Mouse (Mus musculus): ENCODE data around the gene Cilp.
"Not testable (repeated sequence)": the region's sequence is repeated elsewhere in the genome, so short reads cannot be mapped to it uniquely, and the experiment has no call there.

Cilp gene

GRCm38 (mm10) chr9:65247502-65248376 is 17.2 kb upstream of the Cilp start:
- peak in 1 of 2 experiments; percentile 46 for DNase-seq (ENCODE audit: low spot score in 2 of 2)

- DNase-seq (ENCODE audit: low spot score in 2 of 2) = no peak
Measured at GRCm38 (mm10) chr9:65248377-65248690, 16.6 kb upstream of the Cilp start.

- no peak for DNase-seq (ENCODE audit: low spot score in 2 of 2)
Measured at GRCm38 (mm10) chr9:65252026-65252425, 13.0 kb upstream of the Cilp start.

GRCm38 (mm10) chr9:65255906-65256600 is 8.9 kb upstream of the Cilp start:
- DNase-seq (ENCODE audit: low spot score in 2 of 2) = no peak

GRCm38 (mm10) chr9:65257218-65257910 is 7.6 kb upstream of the Cilp start:
- no peak for DNase-seq (ENCODE audit: low spot score in 2 of 2)

GRCm38 (mm10) chr9:65259366-65259765 is 5.6 kb upstream of the Cilp start:
- DNase-seq (ENCODE audit: low spot score in 2 of 2) = no peak

GRCm38 (mm10) chr9:65261591-65262230 is 3.3 kb upstream of the Cilp start:
- DNase-seq (ENCODE audit: low spot score in 2 of 2) = peak in 1 of 2 experiments; percentile 51

- DNase-seq (ENCODE audit: low spot score in 2 of 2) = no peak
Measured at GRCm38 (mm10) chr9:65262641-65263120, 2.3 kb upstream of the Cilp start.

- DNase-seq (ENCODE audit: low spot score in 2 of 2) = no peak
Measured at GRCm38 (mm10) chr9:65267742-65268515, 2.9 kb downstream of the Cilp start.

- DNase-seq (ENCODE audit: low spot score in 2 of 2) = no peak
Measured at GRCm38 (mm10) chr9:65273048-65273809, 8.2 kb downstream of the Cilp start.

- DNase-seq (ENCODE audit: low spot score in 2 of 2) = no peak
Measured at GRCm38 (mm10) chr9:65273873-65274272, 8.9 kb downstream of the Cilp start.

- DNase-seq (ENCODE audit: low spot score in 2 of 2) = not testable (repeated sequence)
Measured at GRCm38 (mm10) chr9:65274851-65275250, 9.9 kb downstream of the Cilp start.

- no peak for DNase-seq (ENCODE audit: low spot score in 2 of 2)
Measured at GRCm38 (mm10) chr9:65275810-65276530, 11.0 kb downstream of the Cilp start.

GRCm38 (mm10) chr9:65281536-65282151 is 16.7 kb downstream of the Cilp start:
- DNase-seq (ENCODE audit: low spot score in 2 of 2) = no peak

- no peak for DNase-seq (ENCODE audit: low spot score in 2 of 2)
Measured at GRCm38 (mm10) chr9:65283301-65283700, 18.3 kb downstream of the Cilp start.

GRCm38 (mm10) chr9:65288252-65288651 is 23.3 kb downstream of the Cilp start:
- not testable (repeated sequence) for DNase-seq (ENCODE audit: low spot score in 2 of 2)

- DNase-seq (ENCODE audit: low spot score in 2 of 2) = no peak
Measured at GRCm38 (mm10) chr9:65289988-65290387, 25.0 kb downstream of the Cilp start.

- no peak for DNase-seq (ENCODE audit: low spot score in 2 of 2)
Measured at GRCm38 (mm10) chr9:65292421-65292820, 27.4 kb downstream of the Cilp start.

GRCm38 (mm10) chr9:65293119-65293518 is 28.1 kb downstream of the Cilp start:
- DNase-seq (ENCODE audit: low spot score in 2 of 2) = no peak

Measured in urinary bladder, postnatal 4 days (tissue).